Mouse (Mus musculus) T-helper 1 cell (primary cell): ENCODE data around the gene Nupl1.

Experiments
- in situ Hi-C: fragments of 300-600 bp; cut with MboI, MseI; formaldehyde crosslinking; loops from one replicate; pipeline ENCODE4 v1.15.1; 2025; ENCODE audit warnings: high pct_unique_total_duplicates

Gene Nupl1

GRCm38 (mm10) chr14:60170845-60171610 lies 80.2 kb downstream of the Nupl1 start:
- in situ Hi-C loops = no loop called here

- in situ Hi-C loops = no loop called here
Observed at GRCm38 (mm10) chr14:60163367-60163766, 87.9 kb downstream of the Nupl1 start.

DNA sequence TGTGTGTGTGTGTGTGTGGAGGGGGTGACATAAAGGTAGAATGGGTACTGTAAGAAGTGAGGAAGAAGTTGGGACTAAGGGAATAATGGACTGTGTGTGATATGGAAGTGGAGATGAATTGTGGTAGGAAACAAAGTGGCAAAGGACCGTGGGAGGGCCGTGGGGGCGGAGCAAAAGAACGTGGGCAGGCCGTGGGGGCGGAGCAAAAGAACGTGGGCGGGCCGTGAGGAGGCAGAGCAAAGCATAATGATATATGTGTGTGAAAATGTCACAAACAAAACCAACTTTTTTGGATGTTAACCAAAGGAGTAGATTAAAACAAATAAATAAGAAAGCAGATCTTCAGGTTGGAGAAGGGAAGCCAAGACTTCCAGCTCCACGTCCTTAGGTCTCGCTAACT lies 98.9 kb downstream of the Nupl1 start:
- in situ Hi-C loops = no loop called here

- in situ Hi-C loops = no loop called here
Observed at GRCm38 (mm10) chr14:60148893-60149292, 102.3 kb downstream of the Nupl1 start.

DNA sequence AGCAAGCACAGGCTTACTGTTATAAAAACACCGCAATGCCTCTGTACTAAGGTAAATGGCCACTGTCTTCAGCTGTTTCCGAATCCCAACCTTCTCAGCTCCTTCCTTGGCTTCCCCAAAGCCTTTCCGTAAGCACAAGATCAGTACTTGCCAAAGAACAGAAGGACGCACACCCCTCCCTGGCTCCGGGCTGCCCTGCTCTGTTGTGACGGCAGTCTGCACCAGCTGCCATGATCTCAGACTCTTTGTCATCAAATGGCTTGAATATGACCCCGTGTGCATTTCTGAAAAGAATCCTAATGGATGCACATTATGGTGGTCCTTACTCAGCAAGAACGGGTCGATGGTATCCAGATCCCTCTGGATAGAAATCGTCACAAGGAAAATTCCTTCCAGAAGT lies 108.0 kb downstream of the Nupl1 start:
- in situ Hi-C loops = no loop called here

- in situ Hi-C loops = no loop called here
Observed at GRCm38 (mm10) chr14:60138339-60138738, 112.9 kb downstream of the Nupl1 start.

DNA sequence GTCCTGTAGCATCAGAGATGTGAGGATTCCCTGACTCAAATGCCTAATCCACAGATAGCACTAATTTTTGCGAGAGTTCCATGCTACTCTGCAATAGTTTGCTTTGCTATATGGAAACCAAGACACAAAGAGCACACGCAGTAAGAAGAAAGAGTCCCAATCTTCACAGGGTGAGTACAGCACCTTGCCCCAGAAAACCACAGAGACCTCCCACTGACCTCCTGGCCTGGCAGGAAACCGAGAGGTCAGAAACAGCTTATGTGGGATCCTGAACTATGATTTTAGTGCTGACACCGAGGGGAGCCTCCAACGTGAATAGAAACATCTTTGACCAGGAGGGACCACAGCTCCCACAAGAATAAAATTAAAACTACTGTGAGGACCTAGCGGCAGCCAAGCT lies 113.4 kb downstream of the Nupl1 start:
- in situ Hi-C loops = no loop called here

DNA sequence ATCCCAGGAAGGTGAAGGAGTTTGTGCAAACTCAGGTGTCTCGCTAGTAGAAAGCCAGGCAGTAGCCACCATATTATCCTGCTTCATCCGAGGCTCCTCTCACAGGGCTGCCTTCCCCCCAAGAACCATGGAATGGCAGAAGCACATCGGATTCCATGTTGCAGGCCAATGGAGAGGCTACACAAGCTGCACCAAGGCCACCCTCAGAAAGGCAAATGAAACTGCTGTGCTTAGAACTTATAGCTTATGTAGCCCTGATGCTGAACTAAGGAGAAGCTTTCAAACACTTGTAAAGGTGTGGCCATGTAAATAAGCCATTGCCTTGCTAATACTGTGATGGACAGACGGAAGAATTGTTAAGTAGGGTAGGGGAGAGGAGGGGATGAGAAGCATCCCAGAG lies 115.4 kb downstream of the Nupl1 start:
- in situ Hi-C loops = no loop called here

DNA sequence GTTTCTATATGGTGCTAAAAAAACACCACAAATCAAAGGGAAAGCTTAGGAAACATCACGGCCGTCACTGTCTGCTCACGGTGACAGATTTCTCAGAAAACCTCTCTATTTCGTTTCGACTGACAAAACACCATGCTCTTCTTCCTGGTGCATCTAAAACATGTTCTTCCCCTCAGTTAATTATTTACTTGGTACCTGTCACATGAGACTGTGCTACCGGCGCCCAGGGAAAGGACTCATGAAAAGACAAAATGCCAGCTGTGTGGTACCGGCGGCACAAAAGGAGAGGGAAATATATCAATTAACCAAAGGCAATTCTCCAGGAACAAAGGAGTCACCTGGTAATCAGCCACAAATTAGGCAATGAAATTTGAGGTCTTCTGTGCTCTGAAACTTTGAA lies 116.5 kb downstream of the Nupl1 start:
- in situ Hi-C loops = no loop called here
